Comparison of ENCODE assay signal across 28 mouse cellular contexts in the genomic region with DNA sequence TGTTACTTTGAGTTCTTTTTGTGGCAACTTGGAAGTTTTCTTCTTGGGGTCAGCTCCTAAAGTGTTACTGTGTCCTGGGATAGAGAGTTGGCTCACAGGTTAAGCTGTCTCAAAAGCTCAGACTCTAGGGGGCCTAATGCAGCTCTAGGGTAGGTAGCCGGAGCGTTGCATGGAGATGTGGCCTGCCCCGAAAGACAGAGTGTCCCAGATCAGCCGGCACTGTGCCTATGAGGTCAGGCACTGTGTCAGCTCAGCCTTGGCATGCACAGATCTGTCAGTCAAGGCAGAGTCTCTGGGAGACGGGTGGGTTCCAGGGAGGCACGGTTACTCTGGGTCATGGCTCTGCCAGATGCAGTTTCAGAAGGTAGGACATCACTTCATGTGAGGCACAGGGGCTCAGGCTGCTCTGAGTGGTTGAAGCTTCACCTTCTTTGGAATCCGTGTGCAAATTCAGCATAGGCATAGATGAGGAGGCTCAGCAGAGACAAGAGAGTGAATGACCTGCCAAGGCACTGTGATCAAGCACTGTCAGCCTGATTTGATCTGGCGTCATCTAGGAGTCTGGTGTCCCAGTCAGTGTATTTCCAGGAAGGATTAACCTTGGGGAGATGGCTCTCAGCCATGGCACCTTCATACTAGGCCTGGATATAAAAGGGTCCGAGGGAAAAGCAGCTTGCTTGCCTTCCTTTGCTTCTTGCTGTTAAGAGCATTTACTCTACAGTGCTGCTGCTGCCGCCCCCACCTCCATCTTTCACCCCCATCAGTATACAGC. TPM values are rescaled to one million over a fixed set of nuclear protein-coding genes. Genes with fewer than 3 reads are reported as not detected.
A peak's percentile ranks its signal among the peaks of the same experiment; 100 is the strongest.
DNase-seq lines count a peak whose midpoint lies in the region; ATAC-seq and TF ChIP-seq lines count a peak whose summit lies in the region.
"Had no signal": no experiment of that assay in that cellular context is flagged by ENCODE, and none has a peak within 500 bp of the region (broad histone marks: within the 10 kb centered on the region; RNA-seq: fewer than 3 reads in every experiment).

No protein-coding gene starts in this region.

- WGBS in heart, adult 2 months = 67% methylated on average over 10 of the region's 10 CpGs
- 77% methylated on average over 10 of the region's 10 CpGs for WGBS in forebrain, embryonic 14.5 days

- H3K27ac ChIP-seq in heart, adult 2 months = no peak overlapping the region
- no peak overlapping the region for H3K27ac ChIP-seq in forebrain, embryonic 14.5 days (ENCODE audit: low read depth, low read length)
- H3K27ac ChIP-seq: embryonic facial prominence, embryonic 12.5 days; embryonic facial prominence, embryonic 15.5 days; hindbrain, embryonic 12.5 days; hindbrain, embryonic 15.5 days had no signal

- no peak for TF ChIP-seq EP300 in heart, adult 2 months (IDR thresholded peaks at IDR 0.05; ENCODE audit: insufficient read depth, low read depth, low read length)

- H3K4me2 ChIP-seq in forebrain, embryonic 14.5 days (ENCODE audit: low read length) = no peak overlapping the region
- H3K4me2 ChIP-seq: embryonic facial prominence, embryonic 12.5 days; embryonic facial prominence, embryonic 15.5 days; heart, embryonic 11.5 days; hindbrain, embryonic 12.5 days; hindbrain, embryonic 15.5 days had no signal

- peak; percentile 91 for DNase-seq in heart, adult 11 months
- no peak for DNase-seq in heart, adult 2 months
- peak; percentile 36 for DNase-seq in adrenal gland, postnatal 10 days
- peak; percentile 51 to 59 for DNase-seq in adrenal gland, postnatal 36 days
- no peak for DNase-seq in forebrain, embryonic 14.5 days (ENCODE audit: low spot score)
- DNase-seq in kidney, adult 11 months = no peak
- DNase-seq: cerebellum, adult 11 months; cerebellum, adult 2 months; cerebellum, adult 9-11 months; cerebellum, postnatal 25 days; gastrocnemius, postnatal 14 days; kidney, adult 8-10 months had no signal

- no peak overlapping the region for H3K9ac ChIP-seq in heart, adult 2 months (ENCODE audit: low read depth, low read length)
- no peak overlapping the region for H3K9ac ChIP-seq in forebrain, embryonic 14.5 days (ENCODE audit: low read length)
- H3K9ac ChIP-seq: embryonic facial prominence, embryonic 12.5 days; embryonic facial prominence, embryonic 15.5 days; hindbrain, embryonic 12.5 days; hindbrain, embryonic 15.5 days had no signal

- no peak for TF ChIP-seq CTCF in heart, adult 2 months (IDR thresholded peaks at IDR 0.05)

- intact Hi-C loops in heart, adult 2 months (cut with DNase I) = no loop called here

- no peaks in the 10 kb centered on the region for H3K79me2 ChIP-seq in heart, adult 2 months (replicated peaks; ENCODE audit: control insufficient read depth, insufficient read depth, low read length)

- no peaks in the 10 kb centered on the region for H3K27me3 ChIP-seq in heart, adult 2 months (ENCODE audit: control insufficient read depth, insufficient read depth, low read length)
- H3K27me3 ChIP-seq in forebrain, embryonic 14.5 days (replicated peaks; ENCODE audit: control insufficient read depth, insufficient read depth, low read length) = no peaks in the 10 kb centered on the region
- H3K27me3 ChIP-seq: embryonic facial prominence, embryonic 12.5 days; embryonic facial prominence, embryonic 15.5 days; hindbrain, embryonic 15.5 days had no signal

- no peaks in the 10 kb centered on the region for H3K9me3 ChIP-seq in forebrain, embryonic 14.5 days (replicated peaks; ENCODE audit: control insufficient read depth, low read length)
- H3K9me3 ChIP-seq: embryonic facial prominence, embryonic 12.5 days; embryonic facial prominence, embryonic 15.5 days; hindbrain, embryonic 12.5 days; hindbrain, embryonic 15.5 days had no signal

- no peaks in the 10 kb centered on the region for H3K36me3 ChIP-seq in heart, adult 2 months (ENCODE audit: control insufficient read depth, insufficient read depth, low read length)
- H3K36me3 ChIP-seq in forebrain, embryonic 14.5 days (ENCODE audit: control insufficient read depth, insufficient read depth, low read length) = no peaks in the 10 kb centered on the region
- H3K36me3 ChIP-seq: embryonic facial prominence, embryonic 12.5 days; embryonic facial prominence, embryonic 15.5 days; hindbrain, embryonic 12.5 days; hindbrain, embryonic 15.5 days had no signal

- ATAC-seq in forebrain, embryonic 14.5 days = no peak
- ATAC-seq: CD4-positive, CD25-positive, alpha-beta regulatory T cell, adult 4 months; forebrain, embryonic 16.5 days; intestine, postnatal 0 days had no signal

- no peak overlapping the region for H3K4me3 ChIP-seq in heart, adult 2 months
- H3K4me3 ChIP-seq in forebrain, embryonic 14.5 days (ENCODE audit: low read depth, low read length) = no peak overlapping the region
- H3K4me3 ChIP-seq: embryonic facial prominence, embryonic 12.5 days; embryonic facial prominence, embryonic 15.5 days; hindbrain, embryonic 12.5 days; hindbrain, embryonic 15.5 days had no signal

- no peaks in the 10 kb centered on the region for H3K4me1 ChIP-seq in heart, adult 2 months (ENCODE audit: control insufficient read depth, insufficient read depth, low read length)
- no peaks in the 10 kb centered on the region for H3K4me1 ChIP-seq in forebrain, embryonic 14.5 days (ENCODE audit: control insufficient read depth, insufficient read depth, low read length)
- H3K4me1 ChIP-seq: embryonic facial prominence, embryonic 15.5 days; hindbrain, embryonic 15.5 days had no signal

- no peak for TF ChIP-seq POLR2A in heart, adult 2 months (IDR thresholded peaks at IDR 0.05; ENCODE audit: insufficient read depth, low read depth, low read length)

RNA-seq across cellular contexts. Expression of gene Lmx1b, which starts 32.6 kb away (rescaled TPM):
- total RNA-seq in heart, adult 2 months (2021) = under 1 TPM in 1 of 2 experiments, not detected in 1; 0.18 TPM
- 0.06 and 0.08 TPM in 2 replicates for polyA plus RNA-seq in heart, adult 2 months (2012; rRNA removed)
- under 1 TPM in 1 of 2 experiments, not detected in 1; 0.09 TPM for total RNA-seq in adrenal gland, postnatal 10 days (2021)
- total RNA-seq in adrenal gland, postnatal 36 days (2021) = under 1 TPM in 1 of 2 experiments, not detected in 1; 0.07 TPM
- polyA plus RNA-seq in forebrain, embryonic 14.5 days (2014; fragmentation: Nextera tagmentation; extraction: Ambion mirVana) = 0.34 and 0.40 TPM in 2 replicates
- total RNA-seq: adrenal gland, adult 18-20 months; common myeloid progenitor, adult 5-6 weeks; hematopoietic stem cell, adult 5-6 weeks; MEL had no signal
- polyA plus RNA-seq: C2C12; CD4-positive, CD25-positive, alpha-beta regulatory T cell, adult 4 months; forebrain, embryonic 16.5 days; gonadal fat pad, adult 2 months; heart, postnatal 0 days; intestine, embryonic 14.5 days; intestine, postnatal 0 days had no signal

Comparison
In these comparisons a context has a peak if more than half of its experiments do, and no peak if none do; other contexts are left out.
1. DNase-seq: peak in heart, adult 11 months (single experiment), adrenal gland, postnatal 10 days (single experiment) and adrenal gland, postnatal 36 days (2 of 2); none in heart, adult 2 months (0 of 2), forebrain, embryonic 14.5 days (single experiment) and kidney, adult 11 months (single experiment).